Mouse (Mus musculus) stomach, postnatal 0 days (tissue): ENCODE results near the gene Gm21969. TPM values are rescaled to one million over a fixed set of nuclear protein-coding genes. Genes with fewer than 3 reads are reported as not detected.

Experiments
- ATAC-seq: fragments of 200-750 bp; cut with Nextera tagmentation; 2 replicates; pipeline ENCODE4 v1.8.0; 2017; ENCODE audit not compliant: low FRiP score, low TSS enrichment
- DNase-seq: peaks from one replicate; pipeline ENCODE4 v3.0.0-alpha.2; 2016; ENCODE audit warnings: low spot score
- H3K27ac ChIP-seq: fragments of 300-500 bp; sonication (generic); replicated peaks from 2 replicates; pipeline ENCODE4 v1.5.1; 2014; ENCODE audit warnings: mild to moderate bottlenecking, control low read depth
- H3K27me3 ChIP-seq: fragments of 300-500 bp; sonication (generic); 2 replicates; pipeline ENCODE4 v1.6.1; 2014; ENCODE audit warnings: low read length; ENCODE audit not compliant: control insufficient read depth, insufficient read depth
- H3K36me3 ChIP-seq: fragments of 300-500 bp; sonication (generic); 2 replicates; pipeline ENCODE4 v1.6.1; 2014; ENCODE audit warnings: low read length, mixed read lengths; ENCODE audit not compliant: control insufficient read depth, insufficient read depth
- H3K4me1 ChIP-seq: fragments of 300-500 bp; sonication (generic); replicated peaks from 2 replicates; pipeline ENCODE4 v1.6.1; 2014; ENCODE audit warnings: antibody characterized with exemption; ENCODE audit not compliant: control insufficient read depth, insufficient read depth
- H3K4me2 ChIP-seq: fragments of 300-500 bp; sonication (generic); replicated peaks from 2 replicates; pipeline ENCODE4 v1.6.1; 2014; ENCODE audit warnings: low read depth, mild to moderate bottlenecking, control low read depth, moderate library complexity
- H3K4me3 ChIP-seq: fragments of 300-500 bp; sonication (generic); 2 replicates; pipeline ENCODE4 v1.5.1; 2014; ENCODE audit warnings: low read depth, low read length, control low read depth
- H3K9ac ChIP-seq: fragments of 300-500 bp; sonication (generic); 2 replicates; pipeline ENCODE4 v1.6.1; 2014; ENCODE audit warnings: mild to moderate bottlenecking, low read length, control low read depth, mixed read lengths
- H3K9me3 ChIP-seq: fragments of 300-500 bp; sonication (generic); 2 replicates; pipeline ENCODE4 v1.6.1; 2016; ENCODE audit warnings: low read length; ENCODE audit not compliant: control insufficient read depth
- CTCF ChIP-seq: IDR thresholded peaks from 2 replicates; pipeline ENCODE4 v1.5.1; 2016; ENCODE audit warnings: antibody characterized with exemption, low read depth, mild to moderate bottlenecking, moderate library complexity
- EP300 ChIP-seq: optimal IDR thresholded peaks from 2 replicates; pipeline ENCODE3; 2016; ENCODE audit warnings: antibody characterized with exemption
- WGBS: fragments of 180-500 bp; shearing (Covaris S2); extraction: QIAGEN DNeasy Blood & Tissue Kit; methylation state at CpG from one replicate; pipeline ENCODE4 v1.1.7; 2014; 5-methylcytosine and 5-hydroxymethylcytosine counted together
- polyA plus RNA-seq: library from polyadenylated mRNA; unstranded; fragments of >200 nt; fragmentation: Nextera tagmentation; extraction: Ambion mirVana; gene quantifications from 2 replicates; pipeline ENCODE4 v1.2.1, GENCODE M21; 2015

Gm21969 gene
- polyA plus RNA-seq, 1 experiment from 2014 or later: not detected

- WGBS: 46% methylated on average over 10 of the region's 10 CpGs
- Histone ChIP-seq H3K36me3 (no peaks in the 10 kb centered on the region), H3K27ac (no peak overlapping the region; the same call in 1 of the 2 replicates), H3K9ac (peak overlapping the region; percentile 27; the same call in 1 of the 2 replicates), H3K4me2 (peak overlapping the region; percentile 98; the same call in 1 of the 2 replicates), H3K4me1 (0 out of 2 replicates have a peak, but pooled peaks cover 2% of the 10 kb centered on the region), H3K4me3 (no peak overlapping the region), H3K27me3 (no peaks in the 10 kb centered on the region), H3K9me3 (no peaks in the 10 kb centered on the region)
- TF ChIP-seq EP300: no peak
- no peak for TF ChIP-seq CTCF
- DNase-seq (peak; percentile 50), ATAC-seq (no peak)
Measured at GRCm38 (mm10) chr4:139624706-139625105, 21.7 kb downstream of the Gm21969 start.

- Histone ChIP-seq H3K4me3 (no peak overlapping the region), H3K27ac (no peak overlapping the region), H3K9ac (no peak overlapping the region), H3K27me3 (no peaks in the 10 kb centered on the region), H3K9me3 (no peaks in the 10 kb centered on the region), H3K4me2 (no peak overlapping the region), H3K4me1 (0 out of 2 replicates have a peak, but pooled peaks cover 2% of the 10 kb centered on the region), H3K36me3 (no peaks in the 10 kb centered on the region)
- no peak for DNase-seq
- TF ChIP-seq CTCF (no peak), EP300 (no peak)
- WGBS: 91% methylated on average over 11 of the region's 11 CpGs
- ATAC-seq: no peak
Measured at GRCm38 (mm10) chr4:139627361-139627760, 24.4 kb downstream of the Gm21969 start.

GRCm38 (mm10) chr4:139630171-139630570 lies 27.2 kb downstream of the Gm21969 start:
- Histone ChIP-seq H3K36me3 (no peaks in the 10 kb centered on the region), H3K27ac (no peak overlapping the region), H3K4me2 (no peak overlapping the region), H3K9me3 (no peaks in the 10 kb centered on the region), H3K9ac (no peak overlapping the region), H3K4me1 (no peaks in the 10 kb centered on the region), H3K27me3 (no peaks in the 10 kb centered on the region), H3K4me3 (no peak overlapping the region)
- WGBS: 67% methylated on average over 10 of the region's 10 CpGs
- peak; percentile 18; the same call in 1 of the 2 replicates for ATAC-seq
- DNase-seq: no peak
- TF ChIP-seq EP300 (no peak), CTCF (peak; percentile 38; the same call in 1 of the 2 replicates)

- Histone ChIP-seq H3K36me3 (no peaks in the 10 kb centered on the region; the same call in 1 of the 2 replicates), H3K9me3 (no peaks in the 10 kb centered on the region), H3K9ac (no peak overlapping the region), H3K27me3 (no peaks in the 10 kb centered on the region), H3K4me1 (no peaks in the 10 kb centered on the region), H3K4me2 (no peak overlapping the region), H3K27ac (no peak overlapping the region), H3K4me3 (no peak overlapping the region)
- no peak for TF ChIP-seq EP300
- no peak for TF ChIP-seq CTCF
- ATAC-seq: no peak
- DNase-seq: no peak
- 54% methylated on average over 5 of the region's 5 CpGs for WGBS
Measured at GRCm38 (mm10) chr4:139631141-139631540, 28.2 kb downstream of the Gm21969 start.

- no peak for DNase-seq
- Histone ChIP-seq H3K4me2 (no peak overlapping the region), H3K27me3 (no peaks in the 10 kb centered on the region), H3K9me3 (no peaks in the 10 kb centered on the region), H3K4me3 (no peak overlapping the region), H3K27ac (no peak overlapping the region), H3K36me3 (no peaks in the 10 kb centered on the region; the same call in 1 of the 2 replicates), H3K9ac (no peak overlapping the region), H3K4me1 (no peaks in the 10 kb centered on the region)
- no peak for ATAC-seq
- 73% methylated on average over 7 of the region's 7 CpGs for WGBS
- TF ChIP-seq CTCF: no peak
Measured at GRCm38 (mm10) chr4:139631569-139632253, 28.7 kb downstream of the Gm21969 start.

GRCm38 (mm10) chr4:139632254-139632580 lies 29.2 kb downstream of the Gm21969 start:
- H3K4me3 ChIP-seq: no peak overlapping the region
- no peaks in the 10 kb centered on the region for H3K4me1 ChIP-seq
- H3K36me3 ChIP-seq: no peaks in the 10 kb centered on the region; the same call in 1 of the 2 replicates
- H3K9me3 ChIP-seq: no peaks in the 10 kb centered on the region
- WGBS: 65% methylated on average over 10 of the region's 10 CpGs
- no peaks in the 10 kb centered on the region for H3K27me3 ChIP-seq
- DNase-seq (no peak), ATAC-seq (no peak)
- no peak overlapping the region for H3K27ac ChIP-seq
- no peak for TF ChIP-seq CTCF
- no peak for TF ChIP-seq EP300
- no peak overlapping the region for H3K9ac ChIP-seq
- no peak overlapping the region for H3K4me2 ChIP-seq
